Mouse (Mus musculus) hindbrain, embryonic 13.5 days (tissue): ENCODE measurements around the gene Myo15b. TPM values are rescaled to one million over a fixed set of nuclear protein-coding genes. Genes with fewer than 3 reads are reported as not detected.

Source experiments
- polyA plus RNA-seq: library from polyadenylated mRNA; unstranded; fragments of >200 nt; fragmentation: Nextera tagmentation; extraction: Ambion mirVana; gene quantifications from 2 replicates; pipeline ENCODE4 v1.2.1, GENCODE M21; 2015

The Myo15b gene
- polyA plus RNA-seq, 1 experiment from 2014 or later, result not detected

Other genes starting within 250 kb of the Myo15b start
- gene Mif4gd, start 245.4 kb upstream of the Myo15b start, polyA plus RNA-seq, result 11.3 and 11.5 TPM in 2 replicates
- 35.6 and 41.1 TPM in 2 replicates for gene Slc25a19, start 230.1 kb upstream of the Myo15b start, polyA plus RNA-seq
- 184 and 196 TPM in 2 replicates for gene Grb2, start 149.8 kb upstream of the Myo15b start, polyA plus RNA-seq
- 30.9 TPM in 2 replicates for gene Tmem94, start 93.0 kb upstream of the Myo15b start, polyA plus RNA-seq
- gene Caskin2, start 44.8 kb upstream of the Myo15b start, polyA plus RNA-seq, result 11.6 and 11.8 TPM in 2 replicates
- gene Tsen54, start 43.7 kb upstream of the Myo15b start, polyA plus RNA-seq, result 24.5 and 25.4 TPM in 2 replicates
- gene Llgl2, start 34.4 kb upstream of the Myo15b start, polyA plus RNA-seq, result 1.00 and 2.2 TPM in 2 replicates
- gene Smim5, start 41.6 kb downstream of the Myo15b start, polyA plus RNA-seq, result 2.0 and 2.7 TPM in 2 replicates
- 0.88 and 1.0 TPM in 2 replicates for gene Smim6, start 53.6 kb downstream of the Myo15b start, polyA plus RNA-seq
- 49.9 and 55.3 TPM in 2 replicates for gene Sap30bp, start 74.9 kb downstream of the Myo15b start, polyA plus RNA-seq
- 25.0 and 25.9 TPM in 2 replicates for gene Recql5, start 75.1 kb downstream of the Myo15b start, polyA plus RNA-seq
- gene Itgb4, start 116.3 kb downstream of the Myo15b start, polyA plus RNA-seq, result 0.88 and 1.3 TPM in 2 replicates
- 64.3 and 65.5 TPM in 2 replicates for gene Galk1, start 154.3 kb downstream of the Myo15b start, polyA plus RNA-seq
- 2,444 and 2,571 TPM in 2 replicates for gene H3f3b, start 169.6 kb downstream of the Myo15b start, polyA plus RNA-seq
- gene Unk, start 171.9 kb downstream of the Myo15b start, polyA plus RNA-seq, result 33.8 and 37.1 TPM in 2 replicates
- 1.5 and 2.0 TPM in 2 replicates for gene Unc13d, start 219.6 kb downstream of the Myo15b start, polyA plus RNA-seq
- 129 and 133 TPM in 2 replicates for gene Wbp2, start 228.6 kb downstream of the Myo15b start, polyA plus RNA-seq